Mouse (Mus musculus): ENCODE data around the gene Rapsn. TPM values are rescaled to one million over a fixed set of nuclear protein-coding genes. Genes with fewer than 3 reads are reported as not detected.

Rapsn gene
- total and polyA plus RNA-seq, 3 experiments: 0.10 TPM; not detected in 2

GRCm38 (mm10) chr2:91033000-91033399, 2.4 kb upstream of the Rapsn start (continued):
- peak; percentile 41; the same call in 1 of the 2 replicates for TF ChIP-seq SIN3A (IDR thresholded peaks at IDR 0.05; ENCODE audit: low read length)

GRCm38 (mm10) chr2:91041786-91042185, 6.4 kb downstream of the Rapsn start:
- H3K27ac ChIP-seq (ENCODE audit: control insufficient read depth, low read depth, low read length): no peak overlapping the region

GRCm38 (mm10) chr2:91042651-91043398, 7.4 kb downstream of the Rapsn start:
- Histone ChIP-seq H3K4me1 (ENCODE audit: control insufficient read depth in 1 of 2, insufficient read depth in 2 of 2, low read length in 2 of 2) (no peaks in the 10 kb centered on the region), H3K27ac (ENCODE audit: control insufficient read depth, low read depth, low read length) (no peak overlapping the region), H3K4me3 (ENCODE audit: control insufficient read depth in 1 of 2, insufficient read depth in 1 of 2, low read depth in 2 of 2, low read length in 2 of 2) (no peak overlapping the region), H3K27me3 (ENCODE audit: control insufficient read depth in 1 of 2, insufficient read depth in 2 of 2, low read length in 2 of 2) (no peaks in the 10 kb centered on the region), H3K36me3 (ENCODE audit: control insufficient read depth in 1 of 2, insufficient read depth in 2 of 2, low read length in 2 of 2) (no peaks in the 10 kb centered on the region), H3K9me3 (replicated peaks; ENCODE audit: insufficient read depth, low read length) (no peaks in the 10 kb centered on the region), H3K79me2 (ENCODE audit: control insufficient read depth, insufficient read depth, low read length, poor library complexity) (no peaks in the 10 kb centered on the region), H3K9ac (ENCODE audit: control insufficient read depth, low read depth, low read length, poor library complexity, severe bottlenecking) (no peak overlapping the region)
- DNase-seq (ENCODE audit: low read depth, low spot score): no peak
- TF ChIP-seq E2F4 (IDR thresholded peaks at IDR 0.05; ENCODE audit: borderline replicate concordance, low read depth, low read length) (no peak), SMC3 (IDR thresholded peaks at IDR 0.05; ENCODE audit: low read depth, low read length) (no peak), HCFC1 (IDR thresholded peaks at IDR 0.05; ENCODE audit: low read depth, low read length) (no peak), POLR2AphosphoS2 (IDR thresholded peaks at IDR 0.05; ENCODE audit: low read length) (no peak), BHLHE40 (IDR thresholded peaks at IDR 0.05; ENCODE audit: borderline replicate concordance, low read depth, low read length) (no peak), TBP (IDR thresholded peaks at IDR 0.05; ENCODE audit: low read depth, low read length) (no peak)

More at GRCm38 (mm10) chr2:91041786-91042185, 6.4 kb downstream of the Rapsn start:
- Histone ChIP-seq H3K27me3 (ENCODE audit: control insufficient read depth in 1 of 2, insufficient read depth in 2 of 2, low read length in 2 of 2) (no peaks in the 10 kb centered on the region), H3K4me1 (ENCODE audit: control insufficient read depth in 1 of 2, insufficient read depth in 2 of 2, low read length in 2 of 2) (no peaks in the 10 kb centered on the region), H3K36me3 (ENCODE audit: control insufficient read depth in 1 of 2, insufficient read depth in 2 of 2, low read length in 2 of 2) (no peaks in the 10 kb centered on the region), H3K4me3 (ENCODE audit: control insufficient read depth in 1 of 2, insufficient read depth in 1 of 2, low read depth in 2 of 2, low read length in 2 of 2) (no peak overlapping the region), H3K79me2 (ENCODE audit: control insufficient read depth, insufficient read depth, low read length, poor library complexity) (no peaks in the 10 kb centered on the region), H3K9me3 (replicated peaks; ENCODE audit: insufficient read depth, low read length) (no peaks in the 10 kb centered on the region), H3K9ac (ENCODE audit: control insufficient read depth, low read depth, low read length, poor library complexity, severe bottlenecking) (no peak overlapping the region)
- no peak for DNase-seq (ENCODE audit: low read depth, low spot score)
- TF ChIP-seq ZKSCAN1 (IDR thresholded peaks at IDR 0.05; ENCODE audit: low read depth, low read length) (no peak), MEF2A (IDR thresholded peaks at IDR 0.05; ENCODE audit: extremely low read depth, insufficient replicate concordance, low read depth, low read length, poor library complexity, severe bottlenecking) (no peak), ETS1 (IDR thresholded peaks at IDR 0.05; ENCODE audit: low read depth, low read length) (no peak), ELF1 (IDR thresholded peaks at IDR 0.05; ENCODE audit: low read depth, low read length) (no peak), MYB (IDR thresholded peaks at IDR 0.05; ENCODE audit: low read depth, low read length) (no peak), JUND (IDR thresholded peaks at IDR 0.05; ENCODE audit: low read depth, low read length) (no peak), POLR2AphosphoS2 (IDR thresholded peaks at IDR 0.05; ENCODE audit: low read length) (no peak), E2F4 (IDR thresholded peaks at IDR 0.05; ENCODE audit: borderline replicate concordance, low read depth, low read length) (no peak), HCFC1 (IDR thresholded peaks at IDR 0.05; ENCODE audit: low read depth, low read length) (no peak), SMC3 (IDR thresholded peaks at IDR 0.05; ENCODE audit: low read depth, low read length) (no peak), BHLHE40 (IDR thresholded peaks at IDR 0.05; ENCODE audit: borderline replicate concordance, low read depth, low read length) (no peak), POLR2A (IDR thresholded peaks at IDR 0.05; ENCODE audit: control insufficient read depth in 1 of 2, insufficient read depth in 1 of 2, low read depth in 1 of 2, low read length in 2 of 2, poor library complexity in 1 of 2) (no peak), NRF1 (IDR thresholded peaks at IDR 0.05; ENCODE audit: insufficient read depth, low read depth, low read length, poor library complexity, severe bottlenecking) (no peak), GABPA (IDR thresholded peaks at IDR 0.05; ENCODE audit: low read depth, low read length) (no peak), CHD1 (IDR thresholded peaks at IDR 0.05; ENCODE audit: low read depth, low read length) (no peak), SIN3A (IDR thresholded peaks at IDR 0.05; ENCODE audit: low read length) (no peak), MYC (IDR thresholded peaks at IDR 0.05; ENCODE audit: low read depth, low read length) (no peak)

Data from MEL (cell line).